Mouse (Mus musculus): ENCODE results near the gene Gm48551.
A peak's percentile ranks its signal among the peaks of the same experiment; 100 is the strongest.

Gm48551 gene

DNA sequence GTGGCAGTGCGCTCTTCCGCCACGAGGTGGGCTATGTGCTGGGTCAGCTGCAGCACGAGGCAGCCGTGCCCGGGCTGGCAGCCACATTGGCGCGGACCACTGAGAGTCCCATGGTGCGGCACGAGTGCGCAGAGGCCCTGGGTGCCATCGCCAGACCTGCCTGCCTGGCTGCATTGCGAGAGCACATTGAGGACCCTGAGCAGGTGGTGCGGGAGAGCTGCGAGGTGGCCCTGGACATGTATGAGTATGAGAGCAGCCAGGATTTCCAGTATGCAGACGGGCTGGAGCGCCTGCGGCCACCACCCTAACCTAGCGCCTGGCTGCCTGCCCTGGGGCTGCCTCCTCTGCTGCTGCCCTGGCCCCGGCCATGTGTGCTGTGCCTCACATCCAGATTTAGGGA is 3.5 kb downstream of the Gm48551 start:
- no peak for DNase-seq

DNA sequence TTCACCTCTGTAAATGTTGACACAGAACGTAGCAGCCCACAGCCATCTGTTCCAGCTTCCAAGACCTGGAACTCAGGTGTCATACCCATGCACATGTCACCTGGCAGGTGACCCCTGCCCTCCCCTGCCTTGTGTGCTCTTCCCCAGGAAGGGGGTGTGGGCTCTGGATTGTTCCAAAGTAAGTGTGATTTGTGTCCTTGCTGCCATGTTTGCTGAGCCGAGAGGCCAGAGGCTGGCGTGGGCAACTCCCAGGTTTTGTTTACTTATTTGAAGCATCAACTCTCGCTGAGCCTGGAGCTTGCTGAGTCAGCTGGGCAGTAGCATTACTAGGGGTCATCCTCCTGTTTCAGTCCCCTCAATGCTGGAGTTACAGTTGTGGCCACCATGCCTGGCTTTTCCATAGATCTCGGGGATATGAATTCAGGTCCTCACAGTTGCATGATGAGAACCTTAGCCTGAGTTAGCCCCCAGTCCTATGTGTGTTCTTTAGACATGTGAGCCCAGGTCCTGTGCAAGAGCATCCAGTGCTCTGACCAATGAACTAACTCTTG is 4.3 kb downstream of the Gm48551 start, which contains the start of gene Gm48552:
Gene Gm48552 (plus strand): TSS at position 501 of the 551 bp plus-strand sequence.
- DNase-seq = no peak

DNA sequence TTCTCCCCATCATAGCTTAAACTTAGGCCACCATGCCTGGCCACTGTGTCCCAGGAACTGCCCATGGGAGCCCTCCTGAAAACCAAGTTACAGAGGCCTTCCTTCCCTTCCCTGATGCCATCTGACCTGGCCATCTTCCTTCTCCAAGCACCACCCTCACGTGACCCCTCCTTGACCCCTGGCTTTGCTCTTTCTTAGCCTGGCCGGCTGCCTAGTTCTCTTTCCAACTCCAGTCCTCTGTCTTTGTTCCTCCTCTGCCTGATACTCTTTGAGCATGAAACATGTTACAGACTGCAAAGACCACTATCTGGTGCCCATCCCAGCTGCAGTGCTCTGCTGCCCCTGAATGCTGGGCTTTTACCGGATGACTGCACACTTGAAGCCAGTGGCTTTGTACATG is 5.1 kb downstream of the Gm48551 start:
- peak; percentile 75 for DNase-seq

DNA sequence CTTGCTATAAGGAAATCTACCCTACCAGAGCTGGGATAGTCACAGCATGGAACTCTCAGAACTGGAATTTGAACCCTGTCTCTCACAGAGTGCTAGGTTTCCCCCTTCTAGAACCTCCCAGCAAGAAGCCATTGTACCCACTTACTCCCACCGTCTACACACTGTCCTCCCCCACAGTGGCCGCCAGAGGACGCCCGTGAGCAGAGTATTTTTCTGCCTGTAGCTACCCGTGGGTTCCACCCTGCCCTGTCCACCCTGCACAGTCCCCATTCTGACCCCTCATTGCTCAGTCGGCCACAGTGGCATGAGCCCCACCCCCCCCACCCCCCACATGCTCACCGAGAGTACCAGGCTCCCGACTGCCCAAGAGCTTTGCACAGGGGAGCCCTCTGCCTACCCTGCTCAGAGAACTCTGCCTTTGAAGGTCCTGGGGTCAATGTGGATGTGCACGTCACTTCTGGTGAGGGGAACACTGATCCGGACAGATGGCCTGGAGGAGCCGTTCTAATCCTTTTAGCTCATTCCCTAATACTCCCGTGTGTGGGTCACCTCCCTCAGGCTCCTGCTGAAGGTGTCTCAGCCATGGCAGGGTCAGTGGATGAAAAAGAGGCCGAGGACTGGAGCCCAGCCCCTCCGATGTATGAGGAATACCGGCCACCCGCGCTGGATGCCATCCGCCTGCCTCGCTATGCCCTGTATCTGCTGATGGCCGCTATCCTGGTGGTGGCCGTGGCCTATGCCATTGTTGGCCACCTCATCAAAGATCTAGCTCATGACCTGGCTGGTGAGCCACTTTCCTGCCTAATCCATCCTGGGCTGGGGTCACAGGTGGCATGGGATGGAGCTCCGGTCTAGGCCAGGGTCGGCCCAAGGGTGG is 5.8 kb downstream of the Gm48551 start:
- DNase-seq = peak; percentile 80

DNA sequence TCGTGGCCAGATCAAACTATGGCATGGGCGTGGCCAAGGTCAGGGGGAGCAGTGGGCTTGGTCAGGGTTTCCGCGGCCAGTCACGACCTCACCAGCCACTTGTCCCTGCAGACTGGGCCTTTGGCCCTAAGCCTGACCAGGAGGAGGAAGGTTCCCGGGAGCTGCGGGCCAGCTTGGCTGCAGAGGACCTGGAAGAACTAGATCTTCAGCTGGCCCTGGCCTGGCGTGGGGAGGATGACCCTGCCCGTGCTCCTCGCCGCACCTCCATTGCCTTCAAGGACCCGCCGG is 6.4 kb downstream of the Gm48551 start:
- no peak for DNase-seq

DNA sequence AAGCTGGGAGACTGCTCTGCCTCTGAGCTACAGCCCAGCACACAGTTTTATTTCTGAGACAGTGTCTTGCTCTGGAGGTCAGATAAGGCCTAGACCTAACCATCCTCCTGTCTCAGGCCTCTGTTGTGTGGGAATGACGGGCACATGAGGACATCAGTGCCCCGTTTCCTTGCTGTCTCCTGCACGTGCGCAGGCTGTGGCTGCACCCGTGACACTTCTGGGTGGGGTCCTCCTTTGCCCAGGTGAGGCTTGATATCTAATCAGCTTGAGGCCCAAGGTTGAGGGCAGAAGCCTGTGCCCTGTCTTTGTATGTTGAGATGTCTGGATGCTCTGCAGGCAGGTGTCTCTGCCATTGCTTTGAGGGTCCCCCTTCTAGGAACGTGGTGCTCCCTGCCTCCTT is 8.0 kb downstream of the Gm48551 start:
- no peak for DNase-seq

DNA sequence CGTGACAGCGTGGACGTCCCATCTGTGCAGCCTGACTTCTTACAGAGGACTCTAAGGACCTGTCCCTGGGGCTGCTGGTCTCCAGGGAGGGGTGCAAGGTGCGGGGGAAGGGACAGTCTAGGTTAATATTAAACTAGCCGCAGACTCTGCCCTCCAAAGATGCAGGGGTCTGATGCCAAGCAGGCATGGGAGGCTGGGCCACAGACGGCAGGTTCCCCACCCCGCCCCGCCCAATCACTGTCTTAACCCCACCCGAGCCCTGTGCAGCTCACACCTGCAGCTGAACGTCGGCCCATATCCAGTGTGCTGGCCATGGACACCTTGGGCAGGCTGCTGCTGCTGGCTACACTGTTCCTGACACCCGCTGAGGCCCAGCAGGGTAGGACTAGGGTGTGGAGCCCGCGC is 8.5 kb downstream of the Gm48551 start, which contains the start of gene Smim24:
Gene Smim24 (plus strand): TSS at position 271 of the 405 bp plus-strand sequence.
- DNase-seq = peak; percentile 89

DNA sequence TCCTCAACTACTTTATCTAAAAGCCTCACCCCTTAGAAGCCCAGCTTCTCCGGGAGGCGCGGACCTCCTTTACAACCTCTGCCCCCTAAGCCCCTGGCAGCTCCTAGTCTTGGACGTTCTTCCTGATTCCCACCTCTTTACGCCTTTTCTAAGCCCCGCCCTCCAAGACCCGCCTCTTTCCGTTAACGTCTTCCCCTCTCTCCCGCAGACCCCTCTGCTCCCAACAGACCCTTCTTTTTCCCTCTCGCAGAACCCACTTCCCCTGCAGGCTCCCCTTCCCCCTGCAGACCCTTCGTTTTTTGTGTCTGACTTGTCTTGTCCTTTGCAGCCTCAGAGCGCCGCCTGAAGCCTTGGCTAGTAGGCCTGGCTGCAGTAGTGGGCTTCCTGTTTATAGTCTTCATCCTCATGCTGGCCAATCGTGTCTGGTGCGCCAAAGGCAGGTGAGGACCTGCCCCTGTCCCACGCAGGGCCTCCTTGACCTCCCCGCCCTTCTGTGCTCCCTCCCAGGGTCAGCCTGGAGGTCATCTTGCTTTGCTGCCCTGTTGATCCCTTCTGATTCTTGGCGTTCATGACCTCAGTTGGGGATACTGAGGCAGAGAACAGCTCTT is 9.3 kb downstream of the Gm48551 start:
- peak; percentile 64 for DNase-seq

DNA sequence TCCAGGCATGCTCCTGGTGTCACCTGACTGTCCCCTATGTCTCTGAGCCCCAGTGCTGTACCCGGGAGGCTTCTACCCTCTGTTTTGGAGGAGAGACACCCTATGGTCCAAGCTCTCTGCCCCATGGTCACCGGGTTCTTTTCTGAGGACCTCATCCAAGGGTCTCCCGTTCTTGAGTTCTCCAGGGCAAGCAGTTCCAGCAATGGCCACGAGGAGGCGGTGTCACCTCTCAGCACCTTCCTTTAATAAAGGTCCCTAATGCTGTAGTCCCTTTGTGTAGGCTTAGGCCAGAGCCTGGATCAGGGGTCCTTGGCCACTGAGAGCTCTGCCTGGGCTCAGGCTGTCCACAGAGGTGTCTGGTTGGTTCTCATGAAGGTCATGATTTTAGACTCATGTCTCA is 10.9 kb downstream of the Gm48551 start:
- DNase-seq = peak; percentile 77

DNA sequence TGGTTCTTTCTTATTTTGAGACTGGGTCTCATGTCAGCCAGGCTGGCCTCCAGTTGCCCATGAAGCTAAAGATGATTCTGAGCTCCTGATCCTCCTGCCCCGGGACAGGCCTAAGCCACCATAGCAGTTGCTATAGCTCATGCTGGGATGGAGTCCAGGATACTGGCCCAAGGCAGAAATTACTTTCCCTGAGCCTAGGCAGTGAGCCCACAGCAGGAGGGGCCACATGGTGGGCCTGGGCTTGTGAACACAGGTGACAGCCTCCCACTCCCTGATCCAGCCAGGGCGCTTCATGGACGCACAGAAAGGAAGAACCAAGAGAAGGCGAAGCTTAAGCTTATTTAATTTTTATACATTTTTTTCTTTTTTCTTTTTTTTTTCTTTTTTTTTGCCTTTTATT is 11.6 kb downstream of the Gm48551 start:
- DNase-seq = no peak

DNA sequence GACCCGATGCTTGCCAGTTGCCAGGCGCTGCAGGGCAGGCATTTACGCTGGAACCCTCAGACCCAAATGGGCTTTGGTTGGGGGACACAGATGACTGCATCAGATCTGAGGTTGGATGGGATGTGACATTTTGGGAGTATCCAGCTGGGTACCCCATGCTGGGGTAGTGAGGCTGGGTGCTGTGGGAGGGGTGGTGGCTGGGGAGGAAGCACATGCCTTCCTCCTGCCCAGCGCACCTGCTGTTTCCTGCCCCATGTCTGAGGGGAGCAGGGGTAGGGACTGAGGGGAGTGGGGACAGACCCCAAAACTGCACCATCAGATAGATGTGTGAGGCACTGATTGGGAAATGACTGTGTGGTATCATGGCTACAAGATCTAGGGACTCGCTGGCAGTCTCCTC is 12.5 kb downstream of the Gm48551 start:
- no peak for DNase-seq

DNA sequence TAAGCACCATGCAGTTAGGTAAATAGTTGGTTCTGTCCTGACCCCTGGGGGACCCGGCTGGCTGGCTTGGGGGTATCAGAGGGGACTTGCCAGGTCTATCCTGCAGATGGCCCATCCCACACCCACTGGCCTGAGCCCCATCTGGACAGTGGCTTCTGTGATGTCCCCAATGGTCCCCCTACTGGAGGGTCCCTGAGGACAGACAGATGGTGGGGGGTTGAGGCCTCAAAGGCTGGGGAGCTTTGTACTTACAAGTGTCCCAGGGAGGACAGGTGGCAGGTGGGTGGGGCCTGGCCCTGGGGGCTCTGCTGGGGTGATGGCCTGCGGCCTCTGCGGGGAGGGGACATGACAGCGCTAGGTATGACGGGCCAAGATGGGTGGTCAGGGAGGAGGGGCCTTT is 15.0 kb downstream of the Gm48551 start:
- no peak for DNase-seq

DNA sequence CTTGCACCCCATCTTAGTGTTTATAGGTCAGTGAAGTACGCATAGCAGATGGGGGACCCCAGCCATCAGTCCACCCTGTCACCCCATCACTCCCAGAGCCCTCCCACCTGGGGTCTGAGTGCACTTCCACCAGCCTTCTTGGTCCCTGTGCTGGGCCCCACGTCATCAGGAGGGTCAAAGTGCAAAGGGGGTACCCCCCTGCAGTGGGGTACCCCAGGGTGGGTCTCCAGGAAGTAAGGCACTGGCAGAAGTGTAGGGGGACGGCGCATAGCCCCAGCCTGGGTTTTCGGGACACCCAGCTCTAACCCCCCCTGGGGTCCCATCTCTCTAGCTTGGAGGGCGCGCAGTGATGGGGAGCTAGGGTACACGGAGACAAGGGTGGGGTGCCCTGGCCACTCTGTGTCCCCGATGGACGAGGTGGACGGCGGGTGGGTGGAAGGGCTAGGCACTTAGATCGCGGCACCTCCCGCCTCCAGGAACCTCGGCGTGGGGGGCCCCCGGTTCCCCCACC is 15.6 kb downstream of the Gm48551 start:
- no peak for DNase-seq

DNA sequence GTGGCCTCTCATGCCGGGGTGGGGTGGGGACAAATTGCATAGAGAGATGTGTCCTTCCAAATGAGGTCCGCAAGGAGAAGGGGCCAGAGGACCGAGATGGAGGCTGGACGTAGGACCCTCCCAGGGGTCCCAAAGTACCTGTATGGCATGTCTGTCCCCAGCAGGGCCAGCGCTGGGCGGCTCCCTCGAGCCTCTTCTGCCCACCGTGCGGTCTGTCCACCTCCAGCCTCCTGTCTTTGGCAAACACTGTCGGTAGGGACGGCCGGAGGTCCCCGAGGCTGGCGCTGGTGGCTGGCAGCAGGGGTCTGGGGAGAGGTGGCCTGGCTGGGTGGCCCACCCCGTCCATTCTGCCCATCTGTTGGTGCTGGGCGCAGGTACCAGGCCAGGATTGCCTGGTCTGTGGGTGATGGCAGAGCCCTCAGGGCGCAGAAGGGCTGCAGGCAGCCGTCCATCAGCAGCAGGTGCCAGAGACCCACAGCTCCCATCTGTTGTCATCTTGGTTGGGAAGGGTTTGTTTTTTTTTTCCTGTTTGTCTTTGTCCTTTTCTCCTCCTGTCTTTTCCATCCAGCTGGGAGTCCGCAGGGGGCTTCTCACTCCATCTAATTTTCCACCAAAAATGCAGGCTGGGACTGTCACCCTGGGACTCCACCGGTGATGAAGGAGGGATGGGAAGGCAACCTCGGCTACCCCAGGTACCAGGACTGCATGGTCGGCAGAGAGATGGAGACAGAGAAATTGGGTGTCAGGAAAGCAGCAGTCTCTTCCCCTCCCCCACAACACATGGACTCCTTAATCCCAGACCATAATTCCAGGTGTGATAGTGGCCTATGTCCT is 16.3 kb downstream of the Gm48551 start:
- no peak for DNase-seq

DNA sequence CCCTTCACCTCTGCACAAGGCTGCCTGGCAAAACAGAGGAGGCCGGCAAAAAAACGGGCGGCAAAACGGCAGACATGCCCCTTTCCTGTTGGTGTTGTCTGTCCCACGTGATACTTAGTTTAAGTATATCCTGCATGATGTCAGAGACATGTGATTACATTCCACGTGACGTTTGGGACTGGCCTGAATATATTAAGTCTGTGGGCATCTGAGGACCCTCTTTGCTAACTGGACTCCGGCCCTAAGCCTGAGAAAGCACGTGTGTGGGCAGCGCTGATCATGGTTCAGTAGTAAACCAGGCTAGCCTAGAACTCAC is 16.9 kb downstream of the Gm48551 start:
- no peak for DNase-seq

DNA sequence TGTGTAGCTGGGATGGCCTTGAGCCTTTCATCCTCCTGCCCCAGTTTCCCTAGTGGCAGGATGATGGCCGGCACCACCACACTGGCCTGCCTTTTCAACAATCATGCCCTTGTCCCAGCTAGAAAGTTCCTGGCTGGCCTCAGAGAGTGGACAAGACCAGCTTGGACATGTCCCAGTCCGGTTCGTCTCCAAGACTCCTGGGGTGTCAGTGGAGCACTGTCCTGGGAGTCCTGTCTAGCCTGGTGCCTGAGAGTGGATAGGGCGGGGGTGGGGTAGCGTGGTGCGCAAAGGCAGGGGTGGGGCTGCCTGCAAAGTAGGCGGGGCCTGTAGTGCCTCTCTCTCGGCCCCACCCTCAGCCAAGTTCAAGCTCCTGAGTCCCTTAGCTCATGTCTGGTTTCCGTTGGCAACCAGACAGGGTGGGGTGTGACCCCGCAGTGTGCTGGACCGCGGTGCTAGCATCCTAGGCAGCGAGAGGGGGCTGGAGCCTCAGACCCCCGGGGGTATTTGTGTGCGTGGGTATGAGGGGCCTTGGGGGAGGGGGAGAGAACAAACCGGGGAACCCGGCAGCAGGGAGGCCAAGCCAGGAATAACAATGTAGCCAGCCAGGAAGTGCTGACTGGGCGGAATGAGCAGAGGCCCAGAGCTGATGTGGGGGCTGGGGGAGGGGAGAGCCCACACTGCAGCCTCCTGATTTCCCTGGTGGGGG is 17.4 kb downstream of the Gm48551 start:
- peak; percentile 75 for DNase-seq

DNA sequence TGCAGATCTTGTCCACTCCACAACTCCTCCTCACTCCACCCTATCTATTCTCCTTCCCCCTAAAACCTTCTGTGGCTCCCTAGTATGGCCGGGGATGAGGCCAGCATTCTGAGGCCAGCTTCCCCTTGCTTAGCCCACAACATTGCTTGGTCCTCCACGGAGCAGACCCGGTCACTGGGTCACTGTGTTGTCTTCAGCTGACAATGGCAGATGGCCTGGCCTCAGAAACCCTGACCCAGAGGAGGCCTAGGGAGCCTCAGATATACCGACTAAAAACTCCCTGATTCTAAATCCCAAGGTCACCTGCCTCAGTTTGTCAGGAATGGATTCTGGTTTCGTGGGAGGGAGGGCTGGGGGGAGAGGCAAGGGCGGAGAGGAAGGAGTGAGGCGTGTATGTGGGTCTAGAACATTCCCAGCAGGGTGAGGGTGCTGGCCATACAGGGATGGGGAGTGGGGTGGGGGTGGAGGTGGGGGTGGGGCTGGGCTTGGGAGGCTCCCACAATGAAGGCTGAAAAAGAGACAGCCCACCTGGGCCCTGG is 18.0 kb downstream of the Gm48551 start:
- no peak for DNase-seq

DNA sequence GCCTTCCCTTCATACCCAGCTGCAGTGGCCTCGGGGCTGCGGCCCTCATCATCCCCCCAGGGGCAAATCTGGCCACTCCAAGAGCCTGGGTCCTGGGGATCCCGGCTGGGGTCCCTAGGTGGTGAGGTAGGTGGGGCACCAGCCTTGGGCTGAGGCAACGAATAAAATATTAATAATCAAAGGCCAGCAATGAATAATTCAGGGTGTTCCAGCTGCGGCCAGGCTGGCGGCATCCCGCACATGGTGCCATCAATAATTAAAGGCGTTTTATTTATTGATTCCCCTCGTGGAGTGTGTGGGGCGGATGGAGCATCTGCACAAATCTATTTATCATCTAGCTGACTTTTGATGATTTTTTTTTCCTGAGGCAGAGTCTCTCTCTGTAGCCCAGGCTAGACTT is 19.2 kb downstream of the Gm48551 start:
- DNase-seq = no peak

DNA sequence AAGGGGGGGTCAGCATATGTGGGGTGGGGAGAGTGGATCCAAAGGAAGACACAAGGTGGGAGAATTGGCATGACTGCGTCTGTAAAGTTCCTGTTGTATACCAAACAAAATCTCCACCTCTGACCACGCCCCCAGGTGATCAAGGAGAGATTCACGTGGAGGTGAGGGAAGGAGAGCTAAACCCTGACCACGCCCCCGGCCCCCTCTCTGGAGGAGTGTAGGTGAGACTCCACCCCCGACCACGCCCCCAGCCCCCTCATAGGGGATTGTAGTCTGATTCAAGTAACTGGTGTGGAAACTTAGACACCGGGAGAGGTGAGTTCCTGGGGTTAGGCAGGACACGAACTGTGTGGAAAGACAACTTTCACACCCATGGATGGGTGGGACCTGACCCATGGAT is 19.8 kb downstream of the Gm48551 start:
- DNase-seq = no peak

DNA sequence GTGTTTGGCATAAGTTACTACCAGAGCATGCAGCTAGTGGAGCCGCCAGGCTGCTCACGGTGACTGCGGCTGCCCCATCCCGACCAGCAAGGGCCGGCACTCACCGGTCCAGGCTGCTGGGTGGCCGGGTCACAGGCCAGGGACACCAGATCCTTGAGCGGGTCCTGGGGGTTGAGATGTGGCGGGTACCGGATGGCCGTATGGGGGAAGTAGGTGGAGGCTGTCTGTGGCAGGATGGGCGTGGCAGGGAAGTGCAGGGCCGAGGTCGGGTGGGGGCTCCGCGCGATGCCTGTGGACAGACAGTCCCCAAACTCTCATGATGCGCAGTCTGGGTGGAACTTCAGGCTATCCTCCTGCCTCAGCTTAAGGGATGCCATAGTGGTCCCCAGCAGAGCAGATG is 20.5 kb downstream of the Gm48551 start:
- DNase-seq = peak; percentile 45

DNA sequence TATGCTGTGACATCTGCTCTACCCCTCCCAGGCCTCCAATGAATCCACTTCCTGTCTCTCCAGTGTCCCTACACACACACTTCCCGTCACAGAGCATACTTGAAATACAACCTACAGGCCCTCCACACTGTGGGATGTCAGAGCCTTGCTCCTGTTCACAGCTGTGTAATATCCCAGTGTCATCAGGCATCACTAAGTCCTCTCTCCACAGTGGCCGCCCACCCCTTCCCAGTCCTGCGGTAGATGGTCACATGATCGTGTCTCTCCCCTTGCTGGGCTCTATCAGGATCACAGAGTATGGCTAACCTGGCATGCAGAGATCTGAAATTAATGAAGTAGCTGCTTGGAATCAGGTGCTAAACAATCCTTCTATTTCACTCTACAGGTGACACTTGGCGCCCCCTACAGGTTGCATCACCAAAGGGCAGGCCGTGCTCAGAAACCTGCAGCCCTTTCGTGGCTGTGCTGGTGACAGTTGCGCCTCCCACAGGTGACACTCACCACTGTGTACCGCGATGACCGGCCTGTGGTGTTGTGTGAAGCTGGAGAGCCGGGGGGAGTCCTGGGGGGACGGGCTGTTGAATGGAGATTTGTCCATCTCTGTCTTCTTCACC is 21.4 kb downstream of the Gm48551 start:
- DNase-seq = peak; percentile 77

Measured in kidney, adult 9 months (tissue).